Mouse (Mus musculus) cerebellum, postnatal 14 days (tissue): ENCODE measurements around the gene Vps35l.

Source experiments
- DNase-seq, 2 experiments: peaks; one replicate each; pipeline ENCODE4 v3.0.0; 2021; ENCODE audit warnings: mixed read lengths in 2 of 2

The Vps35l gene

GRCm38 (mm10) chr7:118884969-118885368, 144.9 kb downstream of the Vps35l start:
- no peak for DNase-seq

DNA sequence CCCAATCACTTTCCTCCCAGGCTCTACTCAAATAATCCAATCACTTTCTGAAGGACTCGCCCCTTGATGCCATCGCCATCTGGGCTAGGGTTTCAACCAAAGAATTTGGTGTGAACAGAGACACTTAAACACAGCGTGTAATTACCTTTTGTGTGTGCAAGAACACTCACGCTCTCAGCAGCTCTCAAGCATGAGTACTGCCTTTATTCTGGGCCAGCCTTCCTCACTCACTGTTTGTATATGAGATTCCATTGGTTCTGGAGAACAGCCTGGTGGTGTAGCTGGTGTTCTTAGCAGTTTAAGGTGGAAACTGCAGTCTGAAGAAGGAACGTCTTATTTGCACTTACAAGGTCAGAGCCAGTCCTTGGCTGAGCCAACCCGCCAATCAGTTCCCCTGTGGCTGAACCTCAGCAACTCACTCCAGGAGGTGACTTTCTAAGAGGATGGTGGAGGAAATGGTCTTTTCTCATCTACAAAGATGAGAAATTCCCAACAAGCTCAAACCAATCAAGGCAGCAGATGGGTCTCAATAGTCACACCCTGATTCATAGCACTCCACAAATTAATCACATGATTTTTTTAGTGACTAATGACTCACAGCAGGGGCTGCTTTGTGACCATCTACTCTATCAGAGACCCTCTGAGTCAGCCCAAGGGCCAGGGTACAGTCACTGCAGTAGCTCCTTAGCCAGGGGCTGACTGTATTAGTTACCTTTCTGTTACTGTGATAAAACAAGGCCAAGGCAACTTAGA, 147.5 kb downstream of the Vps35l start:
- no peak for DNase-seq

DNA sequence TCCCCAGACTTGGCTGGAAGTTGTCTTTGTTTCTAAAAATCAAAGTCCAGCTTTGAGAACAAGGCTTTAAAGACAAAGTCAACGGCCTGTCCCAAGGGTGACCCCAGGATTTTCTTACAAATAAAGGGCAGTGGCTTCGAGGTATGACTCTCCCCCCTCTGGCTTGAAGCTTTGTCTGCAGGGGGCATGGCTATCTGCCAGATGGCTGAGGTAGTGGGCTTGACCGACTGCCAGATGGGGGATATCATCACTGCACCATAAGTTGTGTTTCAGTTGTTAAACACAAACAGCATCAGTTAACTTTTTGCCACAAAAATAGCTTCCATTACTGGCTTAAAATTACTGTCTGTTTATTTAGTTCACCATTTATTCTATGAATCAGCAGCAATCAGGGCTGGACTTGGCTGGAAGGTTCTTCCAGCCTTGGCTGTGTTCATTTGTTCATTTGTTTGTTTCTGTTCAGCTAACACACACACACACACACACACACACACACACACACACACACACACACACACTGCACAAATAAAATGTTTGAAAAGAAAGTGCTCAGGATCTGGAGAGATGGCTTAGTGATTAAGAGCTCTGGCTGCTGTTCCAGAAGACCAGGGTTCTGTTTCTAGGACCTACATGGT, 149.1 kb downstream of the Vps35l start:
- peak; percentile 76 to 82 for DNase-seq
